Mouse (Mus musculus) liver, adult 2 months (tissue): ENCODE results near the gene Cltc.

ENCODE experiments used
- CTCF ChIP-seq: fragments of 200-500 bp; IDR thresholded peaks from 2 replicates; pipeline ENCODE4 v1.5.1; 2011; ENCODE audit warnings: low read depth, low read length, control low read depth
- POLR2A ChIP-seq: fragments of 200-500 bp; IDR thresholded peaks from 2 replicates; pipeline ENCODE4 v1.6.1; 2011; ENCODE audit warnings: low read length, control low read depth; ENCODE audit not compliant: insufficient read depth; ENCODE audit errors: extremely low read depth

DNA sequence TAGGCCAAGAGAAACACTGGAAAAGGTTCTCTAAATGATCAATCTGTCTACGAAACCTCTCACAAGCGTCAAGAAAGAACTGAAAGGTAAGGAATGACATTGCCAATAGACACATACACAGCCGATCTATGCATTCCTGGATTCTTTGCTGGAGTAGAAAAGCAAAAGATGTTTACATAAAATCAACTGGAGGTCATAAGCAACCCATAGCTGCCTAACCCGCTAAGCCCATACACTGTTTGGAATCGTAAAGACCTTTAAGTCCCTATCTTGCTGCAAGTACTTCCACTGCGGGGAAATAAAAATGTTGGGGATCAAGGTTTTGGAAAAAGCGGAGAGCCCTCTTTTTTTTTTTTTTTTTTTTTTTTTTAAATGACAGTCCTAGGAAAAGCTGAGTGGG, 74.5 kb downstream of the Cltc start:
- TF ChIP-seq CTCF, result no peak
- TF ChIP-seq POLR2A, result no peak
